Mouse (Mus musculus) megakaryocyte, embryonic 14.5 days (primary cell): ENCODE data around the gene BC051142.

ENCODE experiments used
- FLI1 ChIP-seq: IDR thresholded peaks from 2 replicates; pipeline ENCODE4 v1.6.1; 2012; ENCODE audit warnings: low read length, inconsistent platforms, mixed read lengths
- GATA1 ChIP-seq: IDR thresholded peaks from 3 replicates; pipeline ENCODE4 v1.6.1; 2012; ENCODE audit warnings: mixed read lengths, low read length, inconsistent platforms, borderline replicate concordance

- TF ChIP-seq GATA1 (no peak), FLI1 (no peak)
Measured at GRCm38 (mm10) chr17:34378716-34379115, 19.9 kb upstream of the BC051142 start.
